Mouse (Mus musculus): Measurements from ENCODE around the gene Ceacam20.
"Not testable (repeated sequence)": the region's sequence is repeated elsewhere in the genome, so short reads cannot be mapped to it uniquely, and the experiment has no call there.

Ceacam20 gene

GRCm38 (mm10) chr7:19964985-19965579 is at the start of gene Ceacam20:
TSS of gene Ceacam20 (plus strand) at chr7:19965412.
- DNase-seq, result no peak

DNA sequence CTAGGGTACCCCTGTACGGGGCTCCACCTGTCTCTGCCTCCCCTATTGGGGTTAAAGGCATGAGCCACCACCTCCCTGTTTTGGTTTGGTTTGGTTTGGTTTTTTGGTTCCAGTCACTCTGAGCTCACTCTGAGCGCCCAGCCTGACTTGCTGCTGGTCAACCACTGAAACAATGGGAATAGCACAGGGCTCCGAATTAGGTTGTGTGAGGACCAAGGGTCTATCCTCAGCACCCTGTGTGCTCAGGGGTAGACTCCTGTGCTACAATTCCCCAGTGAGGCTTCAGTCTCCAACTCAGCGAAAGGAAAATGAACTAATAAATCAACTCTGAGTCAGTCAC is 45.1 kb upstream of the Ceacam20 start:
- peak in 1 of 2 experiments; percentile 17 for DNase-seq

- peak; percentile 65 to 69 for DNase-seq
Observed at GRCm38 (mm10) chr7:19920506-19921261, 44.5 kb upstream of the Ceacam20 start, which contains the start of gene Pvr. TSS of gene Pvr (minus strand) at chr7:19921160.

DNA sequence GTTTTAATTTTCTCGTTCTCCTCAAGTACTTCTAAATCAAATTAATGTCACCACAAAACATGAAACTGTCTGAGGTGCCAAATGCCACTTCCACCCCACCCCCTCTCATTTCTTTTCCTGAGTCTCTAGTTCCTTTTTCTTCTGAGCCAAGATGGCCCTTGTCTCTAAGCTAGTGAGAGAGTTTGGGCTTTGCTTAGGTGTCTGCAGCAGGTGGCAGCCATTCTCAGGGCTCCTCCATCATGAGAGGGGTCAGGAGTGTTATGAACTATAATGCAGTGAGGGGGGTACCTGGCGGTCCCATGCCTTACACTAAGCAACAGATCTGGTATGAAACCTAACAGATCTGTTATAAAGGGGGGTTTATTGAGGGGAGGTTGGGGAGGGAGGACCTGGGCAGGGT is 41.9 kb upstream of the Ceacam20 start:
- DNase-seq, result peak in 1 of 2 experiments; percentile 4

DNA sequence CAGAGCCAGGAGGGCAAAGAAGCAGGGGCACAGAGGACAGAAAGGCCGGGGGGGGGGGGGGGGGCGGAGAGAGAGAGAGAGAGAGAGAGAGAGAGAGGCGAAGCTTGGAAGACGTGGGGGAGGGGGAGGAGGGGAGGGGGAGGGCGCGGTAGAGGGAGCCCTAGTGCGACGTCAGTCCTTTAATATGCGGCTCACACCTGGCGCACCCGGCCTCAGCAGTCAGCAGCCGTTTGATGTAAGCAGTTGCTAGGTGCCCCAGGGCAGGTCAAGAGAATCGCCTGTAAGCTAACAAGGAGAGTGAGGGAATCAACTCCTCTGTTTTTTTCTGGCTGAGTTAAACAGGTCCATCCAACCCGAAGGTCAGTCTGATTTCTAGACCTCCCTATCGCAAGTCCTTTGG is 41.4 kb upstream of the Ceacam20 start:
- peak; percentile 43 to 61 for DNase-seq

DNA sequence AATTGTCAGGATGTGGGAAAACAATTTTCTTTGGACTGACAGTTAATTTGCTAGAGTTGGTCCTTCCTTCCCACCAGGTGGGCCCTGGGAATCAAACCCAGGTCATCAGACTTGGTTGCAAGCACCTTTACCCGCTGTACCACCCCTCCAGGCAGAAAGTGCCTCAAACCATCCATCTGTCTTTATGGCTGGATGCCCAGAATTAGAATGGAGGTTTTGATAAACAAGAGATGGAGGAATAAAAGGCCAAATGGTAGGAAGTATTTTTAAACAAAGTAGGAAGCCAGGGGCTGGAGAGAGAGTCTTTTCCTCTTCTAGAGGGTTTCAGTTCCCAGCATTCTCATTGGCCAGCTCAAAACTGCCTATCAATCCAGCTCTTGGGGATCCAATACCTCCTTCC is 39.8 kb upstream of the Ceacam20 start:
- DNase-seq, result no peak

DNA sequence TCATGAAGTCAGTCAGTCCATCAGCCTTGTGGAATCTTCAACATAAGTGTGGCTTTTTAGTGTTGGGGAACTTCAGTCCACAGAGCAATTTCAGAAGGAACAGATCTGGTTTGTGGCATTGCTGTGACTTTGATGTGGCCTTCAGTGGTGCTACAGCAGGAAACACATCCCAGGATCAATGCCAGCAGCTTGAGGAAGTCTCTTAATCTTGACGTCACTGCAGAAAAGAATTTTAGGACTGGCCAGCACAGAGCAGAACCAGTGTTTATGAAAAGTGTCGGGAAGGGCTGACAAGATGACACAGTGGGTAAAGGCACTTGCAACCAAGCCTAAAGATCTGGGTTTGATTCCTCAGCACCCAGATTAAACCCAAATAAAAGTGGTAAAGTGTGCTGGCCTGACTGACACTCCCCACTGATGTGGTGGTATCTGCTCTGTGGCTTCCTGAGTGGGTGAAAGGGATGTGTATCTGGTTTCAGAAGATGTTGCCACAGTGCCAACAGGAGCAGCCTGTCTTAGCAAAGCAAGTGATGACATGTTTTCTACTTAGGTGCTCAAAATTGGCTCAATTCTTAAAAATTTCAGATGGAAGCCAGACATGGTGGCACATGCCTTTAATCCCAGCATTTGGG is 38.2 kb upstream of the Ceacam20 start:
- DNase-seq, result no peak

GRCm38 (mm10) chr7:19928486-19928885 is 36.7 kb upstream of the Ceacam20 start:
- DNase-seq, result no peak

GRCm38 (mm10) chr7:19930481-19930880 is 34.7 kb upstream of the Ceacam20 start:
- DNase-seq, result not testable (repeated sequence)

DNA sequence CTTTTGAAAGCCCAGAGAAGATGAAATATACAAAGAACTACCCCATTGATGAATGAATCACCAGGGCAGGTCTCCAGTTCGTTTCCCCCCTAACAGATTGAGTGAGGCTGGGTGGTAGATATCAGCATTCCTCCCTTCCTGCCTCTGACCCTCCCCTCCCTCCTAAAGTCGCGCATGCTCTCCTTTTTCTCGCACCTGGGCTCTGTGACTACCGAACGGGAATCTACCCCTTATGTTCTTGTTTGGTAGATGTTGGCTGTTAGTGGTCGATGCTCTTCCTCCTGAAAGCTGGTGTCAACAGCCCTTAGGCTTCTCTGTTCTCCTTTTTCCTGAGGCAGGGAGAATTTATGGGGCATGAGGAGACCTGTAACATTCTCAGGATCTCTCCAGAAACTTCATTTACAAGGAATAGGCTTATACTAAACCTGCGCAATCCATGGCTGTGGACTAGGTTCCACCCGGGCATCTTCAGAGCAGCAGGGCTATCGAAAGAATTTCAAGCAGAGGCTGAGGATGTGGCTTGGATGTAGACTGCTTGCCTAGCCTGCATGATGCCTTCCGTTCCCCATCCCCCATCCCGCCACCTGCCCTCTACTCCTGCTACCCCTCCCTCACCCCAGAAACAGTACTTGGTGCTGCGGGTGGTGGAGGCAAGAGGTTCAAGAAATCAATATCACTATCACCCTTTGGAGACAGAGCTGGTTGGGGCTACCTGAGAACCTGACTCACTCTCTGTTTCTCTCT is 32.9 kb upstream of the Ceacam20 start:
- DNase-seq, result peak; percentile 82 to 89

DNA sequence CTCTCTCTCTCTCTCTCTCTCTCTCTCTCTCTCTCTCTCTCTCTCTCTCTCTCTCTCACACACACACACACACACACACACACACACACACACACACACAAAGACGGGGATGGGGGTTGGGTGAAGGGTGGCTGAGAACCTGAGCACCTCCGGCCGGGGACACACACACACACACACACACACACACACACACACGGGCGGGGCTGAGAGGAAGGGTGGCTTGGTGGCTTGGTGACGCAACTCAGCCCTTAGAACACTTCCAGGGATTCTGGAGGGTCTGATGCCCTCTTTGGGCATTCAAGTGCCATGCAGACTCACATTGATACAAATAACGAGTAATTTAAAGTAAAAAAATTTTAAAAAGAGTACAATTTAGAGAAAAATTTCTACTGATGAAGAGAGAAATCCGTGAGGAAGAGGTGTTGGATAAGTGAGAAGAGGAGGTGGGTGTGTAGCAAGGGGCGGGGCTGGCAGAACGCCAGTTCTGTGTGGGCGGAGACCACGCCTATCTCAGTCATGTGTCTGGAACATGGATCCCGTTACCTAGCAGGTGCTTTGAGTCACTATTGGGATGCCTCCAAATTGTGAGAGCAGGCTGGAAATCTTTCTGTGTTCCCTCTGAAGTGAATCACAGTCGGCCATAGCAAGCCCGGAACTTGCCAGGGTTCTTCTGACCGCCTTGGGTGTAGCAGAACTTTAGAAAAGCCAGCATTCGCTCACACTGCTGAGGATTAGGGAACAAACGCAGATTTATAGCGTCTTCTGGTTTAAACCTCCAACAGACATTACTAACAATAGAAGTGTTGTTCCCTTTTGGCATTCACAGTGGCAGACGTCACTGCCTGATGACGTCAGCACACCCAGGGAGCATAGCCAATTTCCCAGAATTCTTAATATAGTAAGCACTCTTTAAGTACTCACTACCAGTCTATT is 32.1 kb upstream of the Ceacam20 start:
- DNase-seq, result peak; percentile 62 to 80

DNA sequence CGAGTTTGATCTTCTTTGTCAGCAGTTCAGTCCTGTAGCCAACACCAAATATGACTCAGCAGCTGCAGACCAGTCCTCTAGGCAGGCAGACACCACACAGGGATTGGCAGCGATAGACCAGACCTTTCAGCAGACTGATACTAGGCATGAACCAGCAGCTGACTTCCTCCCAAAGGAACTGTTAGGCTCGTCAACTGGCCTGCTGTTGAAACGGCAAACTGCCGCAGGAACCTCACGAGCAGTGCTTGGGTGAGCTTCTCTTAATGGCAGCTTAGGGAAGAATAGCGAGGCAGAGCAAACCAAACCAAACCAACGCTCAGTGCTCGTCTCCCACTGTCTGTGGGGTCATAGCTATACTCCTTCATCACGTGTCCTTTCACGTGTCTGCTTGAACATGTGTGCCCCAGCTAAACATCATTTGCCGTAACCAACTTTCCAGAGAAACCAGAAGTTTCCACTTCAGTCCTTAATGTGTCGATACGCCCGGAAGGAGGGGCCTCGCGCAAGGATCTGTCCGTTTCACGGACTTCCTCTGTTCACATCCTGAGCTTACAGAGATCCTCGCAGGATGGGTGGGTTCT is 30.0 kb upstream of the Ceacam20 start:
- peak in 1 of 2 experiments; percentile 71 for DNase-seq

- DNase-seq, result no peak
Observed at GRCm38 (mm10) chr7:19935961-19936360, 29.3 kb upstream of the Ceacam20 start.

GRCm38 (mm10) chr7:19937229-19937821 is 27.9 kb upstream of the Ceacam20 start:
- DNase-seq, result no peak

GRCm38 (mm10) chr7:19939555-19940235 is 25.5 kb upstream of the Ceacam20 start:
- DNase-seq, result peak; percentile 61 to 76

GRCm38 (mm10) chr7:19940256-19940655 is 25.0 kb upstream of the Ceacam20 start:
- peak in 1 of 2 experiments; percentile 76 for DNase-seq

DNA sequence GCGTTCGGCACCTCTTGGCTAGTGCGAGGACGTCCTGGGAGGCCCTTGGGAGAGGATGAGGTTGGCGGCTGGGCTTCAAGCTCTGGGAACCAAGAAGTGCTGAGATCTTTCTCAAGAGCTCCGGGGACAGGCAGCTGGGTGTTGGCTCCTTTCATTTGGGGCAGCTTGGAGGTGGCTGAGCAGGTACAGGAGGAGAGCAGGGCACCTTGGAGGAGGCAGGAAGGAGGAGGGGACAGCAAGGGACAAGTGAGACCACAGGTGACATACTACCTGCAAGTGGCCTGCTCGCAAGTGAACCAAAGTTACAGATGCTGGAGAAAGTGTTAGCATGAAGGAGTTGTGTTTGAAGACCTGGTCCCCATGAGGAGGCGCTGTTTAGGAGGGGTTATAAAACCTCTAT is 20.5 kb upstream of the Ceacam20 start:
- no peak for DNase-seq

- no peak for DNase-seq
Observed at GRCm38 (mm10) chr7:19945201-19945600, 20.0 kb upstream of the Ceacam20 start.

DNA sequence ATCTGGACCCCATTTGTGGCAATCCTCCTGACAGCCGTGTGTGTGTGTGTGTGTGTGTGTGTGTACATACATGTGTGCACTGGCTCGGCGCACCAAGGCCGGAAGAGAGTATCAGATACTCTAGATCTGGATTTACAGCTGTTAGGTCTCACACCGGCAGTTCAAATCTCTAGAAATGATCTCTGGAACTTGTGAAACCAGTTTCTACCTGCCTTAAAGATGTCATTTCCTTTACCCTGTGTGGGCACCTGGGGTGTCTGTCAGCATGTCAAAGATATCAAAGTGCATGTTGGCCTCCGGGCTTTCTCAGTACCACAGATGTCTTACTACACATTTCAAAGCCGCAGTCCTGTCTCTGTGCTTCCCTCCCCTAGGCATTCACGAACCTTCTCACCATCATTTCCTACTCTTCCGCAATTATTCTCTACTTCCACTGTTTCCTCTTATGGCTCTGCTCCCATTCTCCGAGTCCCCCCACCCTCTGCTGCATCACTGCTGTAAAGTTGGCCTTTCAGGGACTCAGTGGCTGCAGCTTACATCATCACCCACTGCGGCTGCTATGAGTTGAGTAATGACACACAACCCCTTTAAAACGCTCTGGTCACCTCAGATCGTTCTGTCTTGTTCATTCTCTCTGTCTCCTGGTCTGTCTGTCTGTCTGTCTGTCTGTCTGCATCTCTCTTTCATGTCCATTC is 19.2 kb upstream of the Ceacam20 start:
- peak in 1 of 2 experiments; percentile 74 for DNase-seq

DNA sequence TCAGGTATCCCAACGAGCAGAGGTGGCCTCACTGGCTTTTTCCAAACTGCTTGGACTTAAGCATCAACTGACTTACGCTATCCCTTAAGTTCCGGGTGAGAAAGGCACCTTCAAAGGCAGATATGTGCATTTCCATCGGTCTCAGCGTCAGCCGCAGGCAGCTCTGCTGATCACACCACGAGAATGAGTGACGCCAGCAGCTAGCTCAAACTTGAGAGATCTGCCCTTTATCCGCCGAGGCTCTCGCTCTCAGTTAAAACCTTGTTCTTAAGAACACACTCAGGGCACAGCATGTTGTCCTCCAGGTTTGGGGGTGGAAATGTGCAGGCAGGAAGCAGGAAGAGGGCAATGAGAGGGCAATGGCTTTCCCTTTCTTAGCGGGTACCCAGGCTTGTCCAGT is 16.3 kb upstream of the Ceacam20 start:
- DNase-seq, result no peak

Measured in thymus, adult 18-20 months (tissue).